Comparison of ENCODE assay signal across 11 mouse cellular contexts in genomic region chr3:93549986-93550385, GRCm38 (mm10). TPM values are rescaled to one million over a fixed set of nuclear protein-coding genes. Genes with fewer than 3 reads are reported as not detected.
DNase-seq lines count a peak whose midpoint lies in the region; ATAC-seq and TF ChIP-seq lines count a peak whose summit lies in the region.
"Had no signal": no experiment of that assay in that cellular context is flagged by ENCODE, and none has a peak within 500 bp of the region (broad histone marks: within the 10 kb centered on the region; RNA-seq: fewer than 3 reads in every experiment).

No protein-coding gene starts in this region.

- 0 out of 2 replicates have a peak, but pooled peaks cover 3% of the 10 kb centered on the region for H3K4me1 ChIP-seq in lung, embryonic 14.5 days (ENCODE audit: insufficient read depth)

- H3K36me3 ChIP-seq in lung, embryonic 14.5 days (ENCODE audit: insufficient read depth), result no peaks in the 10 kb centered on the region
- H3K36me3 ChIP-seq: heart, embryonic 15.5 days; limb, embryonic 15.5 days had no signal

- peak; percentile 20 for DNase-seq in lung, embryonic 14.5 days
- DNase-seq in lung, postnatal 14 days, result no peak
- peak; percentile 10 for DNase-seq in liver
- peak; percentile 45 for DNase-seq in thymus, postnatal 4 days
- no peak for DNase-seq in embryo, embryonic 9.5 days (ENCODE audit: extremely low spot score)
- DNase-seq in layer of hippocampus, postnatal 36 days, result no peak
- no peak for DNase-seq in heart, postnatal 36 days
- DNase-seq: kidney, adult 2 months had no signal

- H3K4me2 ChIP-seq in lung, embryonic 14.5 days, result no peak overlapping the region
- H3K4me2 ChIP-seq: heart, embryonic 15.5 days; limb, embryonic 15.5 days had no signal

- ATAC-seq in lung, embryonic 14.5 days (ENCODE audit: insufficient read depth), result no peak
- peak; percentile 41 for ATAC-seq in monocyte, adult 5-6 weeks (replicated peaks; ENCODE audit: insufficient number of reproducible peaks, low FRiP score, low TSS enrichment, poor library complexity, severe bottlenecking)

- H3K4me3 ChIP-seq in lung, embryonic 14.5 days (ENCODE audit: low read depth, low read length), result no peak overlapping the region
- H3K4me3 ChIP-seq: heart, embryonic 15.5 days; limb, embryonic 15.5 days had no signal

- no peak for TF ChIP-seq CTCF in lung, embryonic 14.5 days (IDR thresholded peaks at IDR 0.05; ENCODE audit: low read depth)

- WGBS in lung, embryonic 14.5 days, result 45% methylated on average over 4 of the region's 4 CpGs

- H3K27me3 ChIP-seq in lung, embryonic 14.5 days (ENCODE audit: insufficient read depth, low read length), result no peaks in the 10 kb centered on the region
- H3K27me3 ChIP-seq: heart, embryonic 15.5 days; limb, embryonic 15.5 days had no signal

- H3K9ac ChIP-seq in lung, embryonic 14.5 days, result no peak overlapping the region
- H3K9ac ChIP-seq: heart, embryonic 15.5 days; limb, embryonic 15.5 days had no signal

- H3K27ac ChIP-seq in lung, embryonic 14.5 days (ENCODE audit: low read depth), result no peak overlapping the region
- H3K27ac ChIP-seq: heart, embryonic 15.5 days; limb, embryonic 15.5 days had no signal

- no peaks in the 10 kb centered on the region for H3K9me3 ChIP-seq in lung, embryonic 14.5 days (ENCODE audit: low read depth, low read length)
- H3K9me3 ChIP-seq: heart, embryonic 15.5 days; limb, embryonic 15.5 days had no signal

- intact Hi-C loops in heart, postnatal 36 days (cut with DNase I), result no loop called here

RNA-seq across cellular contexts. Expression of gene S100a10, which starts 4.9 kb away (rescaled TPM):
- 196 and 220 TPM in 2 replicates for polyA plus RNA-seq in lung, embryonic 14.5 days (2014; fragmentation: Nextera tagmentation; extraction: Ambion mirVana)
- 811 to 1,204 TPM (median 873 TPM) in 3 replicates for total RNA-seq in monocyte, adult 5-6 weeks (2017)
- 10 to 100 TPM; 16.7 to 20.6 TPM for total RNA-seq in layer of hippocampus, postnatal 36 days (2021)
- total RNA-seq in heart, postnatal 36 days (2021), result 100 to 1,000 TPM in 1 of 2 experiments, 10 to 100 TPM in 1; 87.6 to 103 TPM

RNA-seq across cellular contexts. Expression of gene S100a11, which starts 29.7 kb away (rescaled TPM):
- 861 and 982 TPM in 2 replicates for polyA plus RNA-seq in lung, embryonic 14.5 days (2014; fragmentation: Nextera tagmentation; extraction: Ambion mirVana)
- 59.1 to 65.2 TPM (median 61.9 TPM) in 3 replicates for total RNA-seq in monocyte, adult 5-6 weeks (2017)
- 1 to 10 TPM; 3.8 to 8.2 TPM for total RNA-seq in layer of hippocampus, postnatal 36 days (2021)
- 10 to 100 TPM; 75.4 to 89.0 TPM for total RNA-seq in heart, postnatal 36 days (2021)

Comparison
In these comparisons a context has a peak if more than half of its experiments do, and no peak if none do; other contexts are left out.
1. DNase-seq: peak in lung, embryonic 14.5 days (single experiment), liver (single experiment) and thymus, postnatal 4 days (single experiment); none in lung, postnatal 14 days (single experiment), embryo, embryonic 9.5 days (single experiment), layer of hippocampus, postnatal 36 days (0 of 2) and heart, postnatal 36 days (0 of 2).
2. RNA of gene S100a10, which starts 4.9 kb away (total RNA-seq): 811 to 1,204 TPM in monocyte, adult 5-6 weeks and 87.6 to 103 TPM in heart, postnatal 36 days; 16.7 to 20.6 TPM in layer of hippocampus, postnatal 36 days; every median in the first group is over 4 times any median in the second.